ENCODE assay signal across 15 mouse cellular contexts in the genomic region with DNA sequence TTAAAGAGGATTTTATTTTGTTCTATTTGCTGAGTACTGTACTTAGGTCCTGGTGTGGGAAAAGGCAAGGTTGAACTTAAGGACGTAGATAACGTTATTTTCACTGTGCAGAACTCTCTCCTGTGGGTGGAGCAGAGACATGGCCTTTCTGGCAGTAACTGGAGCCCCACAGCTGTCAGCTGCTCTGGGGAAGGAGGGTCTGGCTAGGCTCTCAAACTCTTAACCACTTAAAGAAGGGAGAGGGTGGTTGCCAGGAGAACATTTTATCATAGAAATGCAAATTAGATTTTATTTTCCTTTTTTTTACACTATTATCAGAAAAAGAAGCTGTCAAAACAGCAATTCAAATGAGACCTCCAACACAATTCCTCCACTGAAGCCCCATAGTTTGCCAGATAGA. TPM values are rescaled to one million over a fixed set of nuclear protein-coding genes. Genes with fewer than 3 reads are reported as not detected.
DNase-seq lines count a peak whose midpoint lies in the region; ATAC-seq and TF ChIP-seq lines count a peak whose summit lies in the region.
"Had no signal": no experiment of that assay in that cellular context is flagged by ENCODE, and none has a peak within 500 bp of the region (broad histone marks: within the 10 kb centered on the region; RNA-seq: fewer than 3 reads in every experiment).

No protein-coding gene starts in this region.

- H3K9me3 ChIP-seq in heart, embryonic 10.5 days: no peaks in the 10 kb centered on the region
- no peaks in the 10 kb centered on the region for H3K9me3 ChIP-seq in stomach, embryonic 16.5 days (replicated peaks; ENCODE audit: control insufficient read depth, low read length)
- no peaks in the 10 kb centered on the region for H3K9me3 ChIP-seq in stomach, postnatal 0 days (ENCODE audit: control insufficient read depth, low read length)
- H3K9me3 ChIP-seq in heart, embryonic 12.5 days (replicated peaks): no peaks in the 10 kb centered on the region
- H3K9me3 ChIP-seq: embryonic facial prominence, embryonic 15.5 days; limb, embryonic 12.5 days had no signal

- ATAC-seq in stomach, embryonic 16.5 days (ENCODE audit: insufficient read depth, low FRiP score): peak; percentile 45; the same call in 1 of the 2 replicates
- no peak for ATAC-seq in stomach, postnatal 0 days (ENCODE audit: low FRiP score, low TSS enrichment)
- ATAC-seq in heart, embryonic 12.5 days (ENCODE audit: insufficient number of reproducible peaks, low FRiP score): no peak
- ATAC-seq: Patski had no signal

- no peaks in the 10 kb centered on the region for H3K27me3 ChIP-seq in heart, embryonic 10.5 days (ENCODE audit: insufficient read depth, poor library complexity, severe bottlenecking)
- H3K27me3 ChIP-seq in stomach, embryonic 16.5 days (ENCODE audit: control insufficient read depth, insufficient read depth, low read length): no peaks in the 10 kb centered on the region
- H3K27me3 ChIP-seq in stomach, postnatal 0 days (ENCODE audit: control insufficient read depth, insufficient read depth, low read length): no peaks in the 10 kb centered on the region
- no peaks in the 10 kb centered on the region for H3K27me3 ChIP-seq in heart, embryonic 12.5 days (replicated peaks)
- H3K27me3 ChIP-seq: embryonic facial prominence, embryonic 15.5 days; limb, embryonic 12.5 days; Patski had no signal

- TF ChIP-seq EP300 in stomach, postnatal 0 days (optimal IDR thresholded peaks at IDR 0.05): no peak

- H3K4me3 ChIP-seq in heart, embryonic 10.5 days: no peak overlapping the region
- H3K4me3 ChIP-seq in stomach, embryonic 16.5 days (replicated peaks; ENCODE audit: low read length): no peak overlapping the region
- H3K4me3 ChIP-seq in stomach, postnatal 0 days (ENCODE audit: low read depth, low read length): no peak overlapping the region
- no peak overlapping the region for H3K4me3 ChIP-seq in heart, embryonic 12.5 days
- H3K4me3 ChIP-seq: embryonic facial prominence, embryonic 15.5 days; limb, embryonic 12.5 days had no signal

- H3K4me1 ChIP-seq in heart, embryonic 10.5 days: peaks cover 29% of the 10 kb centered on the region
- peaks cover 2% of the 10 kb centered on the region for H3K4me1 ChIP-seq in stomach, embryonic 16.5 days (ENCODE audit: control insufficient read depth, insufficient read depth, low read length)
- no peaks in the 10 kb centered on the region for H3K4me1 ChIP-seq in stomach, postnatal 0 days (replicated peaks; ENCODE audit: control insufficient read depth, insufficient read depth)
- H3K4me1 ChIP-seq in heart, embryonic 12.5 days (replicated peaks): peaks cover 31% of the 10 kb centered on the region

- no peak for TF ChIP-seq CTCF in stomach, postnatal 0 days (IDR thresholded peaks at IDR 0.05; ENCODE audit: low read depth)

- H3K36me3 ChIP-seq in heart, embryonic 10.5 days: peaks cover 24% of the 10 kb centered on the region
- 0 out of 2 replicates have a peak, but pooled peaks cover 6% of the 10 kb centered on the region for H3K36me3 ChIP-seq in stomach, embryonic 16.5 days (ENCODE audit: control insufficient read depth, insufficient read depth, low read length)
- H3K36me3 ChIP-seq in stomach, postnatal 0 days (ENCODE audit: control insufficient read depth, insufficient read depth, low read length): no peaks in the 10 kb centered on the region; the same call in 1 of the 2 replicates
- peaks cover 32% of the 10 kb centered on the region for H3K36me3 ChIP-seq in heart, embryonic 12.5 days

- WGBS in heart, embryonic 10.5 days: 7% methylated on average over 2 of the region's 2 CpGs
- WGBS in stomach, embryonic 16.5 days: 11% methylated on average over 2 of the region's 2 CpGs
- 6% methylated on average over 2 of the region's 2 CpGs for WGBS in stomach, postnatal 0 days
- 9% methylated on average over 2 of the region's 2 CpGs for WGBS in heart, embryonic 12.5 days

- no peak overlapping the region for H3K27ac ChIP-seq in heart, embryonic 10.5 days
- H3K27ac ChIP-seq in stomach, embryonic 16.5 days (ENCODE audit: low read length): no peak overlapping the region
- H3K27ac ChIP-seq in stomach, postnatal 0 days (replicated peaks): no peak overlapping the region
- H3K27ac ChIP-seq in heart, embryonic 12.5 days (ENCODE audit: poor library complexity, severe bottlenecking): peak overlapping the region; percentile 3
- H3K27ac ChIP-seq: embryonic facial prominence, embryonic 15.5 days; macrophage had no signal

- no peak overlapping the region for H3K9ac ChIP-seq in stomach, embryonic 16.5 days (ENCODE audit: low read length)
- no peak overlapping the region for H3K9ac ChIP-seq in stomach, postnatal 0 days (ENCODE audit: low read length)
- H3K9ac ChIP-seq in heart, embryonic 12.5 days: no peak overlapping the region
- H3K9ac ChIP-seq: embryonic facial prominence, embryonic 15.5 days; limb, embryonic 12.5 days had no signal

- peak; percentile 41 to 61 for DNase-seq in heart, adult 18-20 months
- no peak for DNase-seq in heart, embryonic 10.5 days (ENCODE audit: low spot score)
- DNase-seq in stomach, postnatal 0 days (ENCODE audit: low spot score): no peak
- DNase-seq in layer of hippocampus, adult 18-20 months (ENCODE audit: low spot score in 2 of 2): no peak
- no peak for DNase-seq in retina, postnatal 1 day
- DNase-seq in frontal cortex, postnatal 25 days (ENCODE audit: low spot score in 2 of 2): no peak
- DNase-seq: adrenal gland, postnatal 14 days; cerebellum, adult 18-20 months; thymus, adult 2 months had no signal

- H3K4me2 ChIP-seq in stomach, embryonic 16.5 days (ENCODE audit: low read depth, low read length): no peak overlapping the region
- H3K4me2 ChIP-seq in stomach, postnatal 0 days (replicated peaks; ENCODE audit: low read depth): no peak overlapping the region
- no peak overlapping the region for H3K4me2 ChIP-seq in heart, embryonic 12.5 days
- H3K4me2 ChIP-seq: embryonic facial prominence, embryonic 15.5 days; limb, embryonic 12.5 days had no signal

RNA-seq across cellular contexts. Expression of gene Ipo9, which starts 5.5 kb away (rescaled TPM):
- 10 to 100 TPM; 30.0 to 34.9 TPM for total RNA-seq in heart, adult 18-20 months (2021)
- polyA plus RNA-seq in heart, embryonic 10.5 days (2016; fragmentation: Nextera tagmentation; extraction: Ambion mirVana): 118 and 134 TPM in 2 replicates
- polyA plus RNA-seq in stomach, embryonic 16.5 days (2015; fragmentation: Nextera tagmentation; extraction: Ambion mirVana): 92.4 and 94.8 TPM in 2 replicates
- polyA plus RNA-seq in stomach, postnatal 0 days (2015; fragmentation: Nextera tagmentation; extraction: Ambion mirVana): 23.5 and 24.7 TPM in 2 replicates
- polyA plus RNA-seq in heart, embryonic 12.5 days (2016; fragmentation: Nextera tagmentation; extraction: Ambion mirVana): 106 and 107 TPM in 2 replicates
- total RNA-seq in layer of hippocampus, adult 18-20 months (2021): 100 to 1,000 TPM; 142 to 153 TPM

Comparison
In these comparisons a context has a peak if more than half of its experiments do, and no peak if none do; other contexts are left out.
1. DNase-seq: peak in heart, adult 18-20 months (2 of 2); none in heart, embryonic 10.5 days (single experiment), stomach, postnatal 0 days (single experiment), layer of hippocampus, adult 18-20 months (0 of 2), retina, postnatal 1 day (single experiment) and frontal cortex, postnatal 25 days (0 of 2).